Mouse (Mus musculus) liver, embryonic 13.5 days (tissue): ENCODE results near the gene Car14. TPM values are rescaled to one million over a fixed set of nuclear protein-coding genes. Genes with fewer than 3 reads are reported as not detected.
A peak's percentile ranks its signal among the peaks of the same experiment; 100 is the strongest.
"Not testable (repeated sequence)": the region's sequence is repeated elsewhere in the genome, so short reads cannot be mapped to it uniquely, and the experiment has no call there.

ENCODE experiments used
- ATAC-seq: fragments of 200-750 bp; cut with Nextera tagmentation; 2 replicates; pipeline ENCODE4 v1.8.0; 2017; ENCODE audit warnings: low read depth, mild to moderate bottlenecking, moderate number of reproducible peaks, moderate library complexity
- DNase-seq: peaks from one replicate; pipeline ENCODE4 v3.0.0; 2022
- H3K27ac ChIP-seq: fragments of 300-500 bp; sonication (generic); 2 replicates; pipeline ENCODE4 v1.5.1; 2015; ENCODE audit warnings: moderate library complexity, mild to moderate bottlenecking, inconsistent platforms
- H3K27me3 ChIP-seq: fragments of 300-500 bp; sonication (generic); 2 replicates; pipeline ENCODE4 v1.6.1; 2015; ENCODE audit warnings: mild to moderate bottlenecking, inconsistent platforms
- H3K36me3 ChIP-seq: fragments of 300-500 bp; sonication (generic); 2 replicates; pipeline ENCODE4 v1.6.1; 2015; ENCODE audit warnings: mild to moderate bottlenecking, inconsistent platforms
- H3K4me1 ChIP-seq: fragments of 300-500 bp; sonication (generic); replicated peaks from 2 replicates; pipeline ENCODE4 v1.6.1; 2015; ENCODE audit warnings: inconsistent platforms
- H3K4me2 ChIP-seq: fragments of 300-500 bp; sonication (generic); 2 replicates; pipeline ENCODE4 v1.6.1; 2015; ENCODE audit warnings: inconsistent platforms, mild to moderate bottlenecking, moderate library complexity
- H3K4me3 ChIP-seq: fragments of 300-500 bp; sonication (generic); replicated peaks from 2 replicates; pipeline ENCODE4 v1.5.1; 2015; ENCODE audit warnings: mild to moderate bottlenecking, inconsistent platforms
- H3K9ac ChIP-seq: fragments of 300-500 bp; sonication (generic); 2 replicates; pipeline ENCODE4 v1.6.1; 2015; ENCODE audit warnings: mild to moderate bottlenecking, inconsistent platforms
- H3K9me3 ChIP-seq: fragments of 300-500 bp; sonication (generic); replicated peaks from 2 replicates; pipeline ENCODE4 v1.6.1; 2016; ENCODE audit warnings: inconsistent platforms
- WGBS: fragments of 180-500 bp; shearing (Covaris S2); methylation state at CpG from one replicate; pipeline ENCODE4 v1.1.7; 2015; ENCODE audit not compliant: insufficient replicate concordance; 5-methylcytosine and 5-hydroxymethylcytosine counted together
- polyA plus RNA-seq: library from polyadenylated mRNA; unstranded; fragments of >200 nt; fragmentation: Nextera tagmentation; extraction: Ambion mirVana; gene quantifications from 2 replicates; pipeline ENCODE4 v1.2.1, GENCODE M21; 2015

Car14 gene
- polyA plus RNA-seq, 1 experiment from 2014 or later, result 10.8 TPM

GRCm38 (mm10) chr3:95902373-95902625 lies 2.2 kb downstream of the Car14 start:
- Histone ChIP-seq H3K4me2 (no peak overlapping the region), H3K4me1 (peaks cover 41% of the 10 kb centered on the region), H3K27me3 (peaks cover 68% of the 10 kb centered on the region), H3K9ac (no peak overlapping the region), H3K4me3 (no peak overlapping the region), H3K27ac (peak overlapping the region; percentile 8; the same call in 1 of the 2 replicates), H3K36me3 (0 out of 2 replicates have a peak, but pooled peaks cover 2% of the 10 kb centered on the region), H3K9me3 (no peaks in the 10 kb centered on the region)
- ATAC-seq (no peak), DNase-seq (no peak)

- no peak overlapping the region for H3K4me3 ChIP-seq
- DNase-seq (no peak), ATAC-seq (no peak)
- H3K9ac ChIP-seq, result no peak overlapping the region
- peaks cover 36% of the 10 kb centered on the region for H3K4me1 ChIP-seq
- H3K9me3 ChIP-seq, result no peaks in the 10 kb centered on the region
- H3K27ac ChIP-seq, result no peak overlapping the region
- H3K4me2 ChIP-seq, result no peak overlapping the region
- H3K27me3 ChIP-seq, result peaks cover 63% of the 10 kb centered on the region
- 62% methylated on average over 9 of the region's 9 CpGs for WGBS
- H3K36me3 ChIP-seq, result 0 out of 2 replicates have a peak, but pooled peaks cover 2% of the 10 kb centered on the region
These were observed 2.7 kb downstream of the Car14 start for GRCm38 (mm10) chr3:95901616-95902372.

GRCm38 (mm10) chr3:95899800-95900524 lies 4.5 kb downstream of the Car14 start:
- WGBS, result 67% methylated on average over 13 of the region's 13 CpGs
- Histone ChIP-seq H3K27me3 (peaks cover 45% of the 10 kb centered on the region), H3K4me2 (no peak overlapping the region), H3K4me1 (peaks cover 30% of the 10 kb centered on the region), H3K36me3 (0 out of 2 replicates have a peak, but pooled peaks cover 8% of the 10 kb centered on the region), H3K9ac (peak overlapping the region; percentile 19; the same call in 1 of the 2 replicates), H3K9me3 (no peaks in the 10 kb centered on the region), H3K4me3 (no peak overlapping the region), H3K27ac (0 out of 2 replicates have a peak overlapping the region, but pooled peaks have one; percentile 4)
- ATAC-seq, result no peak
- no peak for DNase-seq

- peaks cover 43% of the 10 kb centered on the region for H3K4me1 ChIP-seq
- ATAC-seq, H3K27ac ChIP-seq, H3K9me3 ChIP-seq, DNase-seq, H3K4me2 ChIP-seq, H3K4me3 ChIP-seq, H3K36me3 ChIP-seq, H3K27me3 ChIP-seq: not testable (repeated sequence)
- 90% methylated on average over 7 of the region's 7 CpGs for WGBS
- peak overlapping the region; percentile 41; the same call in 1 of the 2 replicates for H3K9ac ChIP-seq
These were observed 9.0 kb downstream of the Car14 start for GRCm38 (mm10) chr3:95895501-95895900.

- peaks cover 46% of the 10 kb centered on the region for H3K4me1 ChIP-seq
- WGBS, result 4% methylated on average over 16 of the region's 16 CpGs
- no peak for DNase-seq
These were observed 10.0 kb downstream of the Car14 start for GRCm38 (mm10) chr3:95894317-95895160.

GRCm38 (mm10) chr3:95893606-95894316 lies 10.7 kb downstream of the Car14 start, which contains the start of gene Aph1a:
Gene Aph1a (plus strand): TSS chr3:95893969.
- not testable (repeated sequence) for H3K9me3 ChIP-seq, H3K36me3 ChIP-seq, H3K27me3 ChIP-seq
- ATAC-seq, result peak; percentile 98
- WGBS, result 1% methylated on average over 26 of the region's 43 CpGs
- Histone ChIP-seq H3K4me3 (peak within 1 kb of the TSS; percentile 72), H3K9ac (peak within 1 kb of the TSS; percentile 82), H3K4me2 (peak within 1 kb of the TSS; percentile 75), H3K27ac (peak within 1 kb of the TSS; percentile 73), H3K4me1 (peaks cover 43% of the 10 kb centered on the region)
- DNase-seq, result peak; percentile 96

More at GRCm38 (mm10) chr3:95894317-95895160, 10.0 kb downstream of the Car14 start:
- 0 out of 2 replicates have a peak, but pooled peaks cover 8% of the 10 kb centered on the region for H3K36me3 ChIP-seq
- peak overlapping the region; percentile 82 for H3K9ac ChIP-seq
- H3K27me3 ChIP-seq, result no peaks in the 10 kb centered on the region
- no peaks in the 10 kb centered on the region for H3K9me3 ChIP-seq
- peak overlapping the region; percentile 72 for H3K4me3 ChIP-seq
- peak overlapping the region; percentile 75 for H3K4me2 ChIP-seq
- ATAC-seq, result no peak
- peak overlapping the region; percentile 73 for H3K27ac ChIP-seq

GRCm38 (mm10) chr3:95893126-95893525 lies 11.4 kb downstream of the Car14 start:
- no peak for ATAC-seq
- Histone ChIP-seq H3K36me3 (0 out of 2 replicates have a peak, but pooled peaks cover 6% of the 10 kb centered on the region), H3K27ac (0 out of 2 replicates have a peak overlapping the region, but pooled peaks have one; percentile 24), H3K4me1 (peaks cover 43% of the 10 kb centered on the region), H3K4me3 (peak overlapping the region; percentile 72), H3K9ac (peak overlapping the region; percentile 59), H3K9me3 (no peaks in the 10 kb centered on the region), H3K27me3 (no peaks in the 10 kb centered on the region), H3K4me2 (peak overlapping the region; percentile 66)
- WGBS, result 14% methylated on average over 7 of the region's 7 CpGs
- DNase-seq, result no peak

GRCm38 (mm10) chr3:95892066-95893052 lies 12.1 kb downstream of the Car14 start:
- ATAC-seq (no peak), DNase-seq (no peak)
- Histone ChIP-seq H3K9me3 (no peaks in the 10 kb centered on the region), H3K9ac (peak overlapping the region; percentile 36; the same call in 1 of the 2 replicates), H3K27me3 (no peaks in the 10 kb centered on the region), H3K4me3 (peak overlapping the region; percentile 20; the same call in 1 of the 2 replicates), H3K4me1 (peaks cover 43% of the 10 kb centered on the region), H3K36me3 (0 out of 2 replicates have a peak, but pooled peaks cover 6% of the 10 kb centered on the region), H3K27ac (peak overlapping the region; percentile 44), H3K4me2 (peak overlapping the region; percentile 66)
- 29% methylated on average over 11 of the region's 11 CpGs for WGBS

- DNase-seq, result no peak
These were observed 13.1 kb downstream of the Car14 start, which contains the start of gene BC028528 for GRCm38 (mm10) chr3:95891211-95892065. Gene BC028528 (minus strand): TSS chr3:95892005.

More at GRCm38 (mm10) chr3:95891211-95892065, 13.1 kb downstream of the Car14 start, which contains the start of gene BC028528:
- Histone ChIP-seq H3K4me3 (peak within 1 kb of the TSS; percentile 20), H3K4me2 (peak within 1 kb of the TSS; percentile 52), H3K27ac (peak within 1 kb of the TSS; percentile 44), H3K9me3 (no peaks in the 10 kb centered on the region), H3K9ac (peak within 1 kb of the TSS; percentile 36; the same call in 1 of the 2 replicates), H3K27me3 (no peaks in the 10 kb centered on the region), H3K36me3 (0 out of 2 replicates have a peak, but pooled peaks cover 6% of the 10 kb centered on the region), H3K4me1 (peaks cover 43% of the 10 kb centered on the region)
- ATAC-seq, result no peak
- WGBS, result 20% methylated on average over 12 of the region's 12 CpGs
